Mouse (Mus musculus) embryonic fibroblast, embryonic 13.5 days (primary cell): ENCODE results near the gene Gm3238. TPM values are rescaled to one million over a fixed set of nuclear protein-coding genes. Genes with fewer than 3 reads are reported as not detected.
"Not testable (repeated sequence)": the region's sequence is repeated elsewhere in the genome, so short reads cannot be mapped to it uniquely, and the experiment has no call there.

Experiments used
- H3K27ac ChIP-seq: 2 replicates; pipeline ENCODE4 v1.5.1; 2012; ENCODE audit warnings: low read length, control low read depth, inconsistent platforms; ENCODE audit not compliant: insufficient read depth
- H3K4me1 ChIP-seq: 2 replicates; pipeline ENCODE4 v1.6.1; 2011; ENCODE audit warnings: low read length; ENCODE audit not compliant: control insufficient read depth, insufficient read depth
- H3K4me3 ChIP-seq: 2 replicates; pipeline ENCODE4 v1.5.1; 2011; ENCODE audit warnings: mild to moderate bottlenecking, control low read depth, low read length; ENCODE audit not compliant: insufficient read depth
- CTCF ChIP-seq: IDR thresholded peaks from 2 replicates; pipeline ENCODE4 v1.5.1; 2011; ENCODE audit warnings: mild to moderate bottlenecking, control low read depth, low read length, moderate library complexity, borderline replicate concordance; ENCODE audit not compliant: insufficient read depth
- POLR2A ChIP-seq: IDR thresholded peaks from 2 replicates; pipeline ENCODE4 v1.6.1; 2011; ENCODE audit warnings: low read depth, mild to moderate bottlenecking, control low read depth, low read length, moderate library complexity
- polyA plus RNA-seq: library from polyadenylated mRNA; stranded (reverse); fragments of >200 nt; gene quantifications from 2 replicates; pipeline ENCODE4 v1.2.4, GENCODE M21; 2011; ENCODE audit warnings: low read depth; ENCODE audit not compliant: missing spikeins, insufficient read length

Gm3238 gene
- polyA plus RNA-seq = not detected in 2 replicates

- not testable (repeated sequence) for H3K4me3 ChIP-seq, H3K27ac ChIP-seq, H3K4me1 ChIP-seq
Measured at GRCm38 (mm10) chr10:77771225-77771624, at the start of gene Gm3238. TSS of gene Gm3238 (minus strand) at chr10:77771325.

- no peak overlapping the region for H3K27ac ChIP-seq
- H3K4me1 ChIP-seq = no peaks in the 10 kb centered on the region
- H3K4me3 ChIP-seq = no peak overlapping the region
- no peak for TF ChIP-seq CTCF
- TF ChIP-seq POLR2A = no peak
Measured at GRCm38 (mm10) chr10:77819203-77819602, 48.1 kb upstream of the Gm3238 start.

- TF ChIP-seq CTCF (no peak), POLR2A (no peak)
- Histone ChIP-seq H3K4me1 (no peaks in the 10 kb centered on the region), H3K27ac (no peak overlapping the region), H3K4me3 (no peak overlapping the region)
Measured at GRCm38 (mm10) chr10:77818523-77818922, 47.4 kb upstream of the Gm3238 start.

- no peak overlapping the region for H3K4me3 ChIP-seq
- TF ChIP-seq CTCF = peak; percentile 20; the same call in 1 of the 2 replicates
- no peak for TF ChIP-seq POLR2A
- no peak overlapping the region for H3K27ac ChIP-seq
- no peaks in the 10 kb centered on the region for H3K4me1 ChIP-seq
Measured at GRCm38 (mm10) chr10:77815514-77815913, 44.4 kb upstream of the Gm3238 start.

- TF ChIP-seq CTCF (no peak), POLR2A (no peak)
- no peak within 1 kb of the TSS for H3K4me3 ChIP-seq
- no peaks in the 10 kb centered on the region for H3K4me1 ChIP-seq
- H3K27ac ChIP-seq = no peak within 1 kb of the TSS
Measured at GRCm38 (mm10) chr10:77814382-77814781, 43.3 kb upstream of the Gm3238 start, which contains the start of gene Gm2696. TSS of gene Gm2696 (plus strand) at chr10:77814682.

GRCm38 (mm10) chr10:77811743-77812142, 40.6 kb upstream of the Gm3238 start, which contains the start of gene Gm9507:
TSS of gene Gm9507 (minus strand) at chr10:77811843.
- no peak within 1 kb of the TSS for H3K27ac ChIP-seq
- H3K4me1 ChIP-seq = no peaks in the 10 kb centered on the region
- TF ChIP-seq CTCF (no peak), POLR2A (no peak)
- H3K4me3 ChIP-seq = no peak within 1 kb of the TSS

- H3K4me1 ChIP-seq = no peaks in the 10 kb centered on the region
- TF ChIP-seq CTCF = no peak
- H3K27ac ChIP-seq = no peak overlapping the region
- no peak overlapping the region for H3K4me3 ChIP-seq
Measured at GRCm38 (mm10) chr10:77804095-77804494, 33.0 kb upstream of the Gm3238 start.

GRCm38 (mm10) chr10:77798921-77799508, 27.9 kb upstream of the Gm3238 start, which contains the start of gene Gm19668:
TSS of gene Gm19668 (minus strand) at chr10:77799133.
- no peak for TF ChIP-seq CTCF
- no peak for TF ChIP-seq POLR2A
- H3K4me3 ChIP-seq = no peak within 1 kb of the TSS
- H3K4me1 ChIP-seq = no peaks in the 10 kb centered on the region
- H3K27ac ChIP-seq = no peak within 1 kb of the TSS

GRCm38 (mm10) chr10:77798164-77798920, 27.2 kb upstream of the Gm3238 start:
- H3K4me1 ChIP-seq, H3K4me3 ChIP-seq, H3K27ac ChIP-seq: not testable (repeated sequence)

- no peak for TF ChIP-seq POLR2A
- no peak for TF ChIP-seq CTCF
- no peaks in the 10 kb centered on the region for H3K4me1 ChIP-seq
- no peak overlapping the region for H3K27ac ChIP-seq
- H3K4me3 ChIP-seq = no peak overlapping the region
Measured at GRCm38 (mm10) chr10:77797677-77798076, 26.6 kb upstream of the Gm3238 start.
